Mouse (Mus musculus) monocyte, adult 5-6 weeks (primary cell): ENCODE results near the gene Dtx1. TPM values are rescaled to one million over a fixed set of nuclear protein-coding genes. Genes with fewer than 3 reads are reported as not detected.

Experiments
- ATAC-seq: fragments of 153-309, 156-312 bp; replicated peaks from 2 replicates; pipeline ENCODE4 v1.8.0; 2017; ENCODE audit warnings: mild to moderate bottlenecking; ENCODE audit not compliant: low TSS enrichment, insufficient number of reproducible peaks, severe bottlenecking, poor library complexity, low FRiP score
- total RNA-seq: library from RNA; stranded (forward); fragments of 200-1000, 200-491, 200-594 nt; gene quantifications from 3 replicates; pipeline ENCODE4 v1.2.3, GENCODE M21; 2017

Dtx1 gene
- total RNA-seq, 1 experiment from 2014 or later: 5.4 TPM

DNA sequence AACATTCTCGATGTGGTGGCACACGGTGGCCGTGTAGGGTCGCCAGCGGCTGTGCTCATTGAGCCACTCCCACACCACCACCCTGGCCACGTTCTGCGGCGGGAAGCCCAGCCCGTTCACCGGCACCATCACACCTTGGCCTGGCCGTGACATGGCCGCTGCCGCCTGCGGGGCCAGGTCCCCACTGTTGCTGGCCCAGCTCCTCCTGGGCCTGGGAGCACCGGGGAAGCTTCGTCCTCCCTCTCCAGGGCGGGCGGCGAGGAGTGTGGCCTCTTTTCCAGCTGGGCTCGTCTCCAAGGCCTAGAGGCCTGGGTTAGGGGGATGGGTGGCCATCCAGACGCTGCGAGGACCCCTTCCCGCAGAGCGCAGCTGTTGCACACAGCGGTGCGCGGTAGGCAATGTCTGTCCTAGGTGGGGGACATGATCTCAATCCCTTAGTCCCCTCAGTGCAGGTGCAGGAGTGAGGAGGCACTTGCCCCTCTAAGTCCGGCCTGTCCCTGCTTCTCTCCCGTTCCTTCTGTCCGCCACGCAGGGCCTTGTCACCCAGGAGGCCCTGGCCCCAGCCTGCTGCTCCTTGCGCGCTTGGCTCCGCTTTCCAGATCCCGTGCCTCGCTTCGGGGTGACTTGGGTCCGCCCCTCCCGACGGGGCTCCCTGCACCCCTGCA, 1.4 kb downstream of the Dtx1 start:
- no peak for ATAC-seq

GRCm38 (mm10) chr5:120706976-120707375, 4.8 kb downstream of the Dtx1 start:
- no peak for ATAC-seq

DNA sequence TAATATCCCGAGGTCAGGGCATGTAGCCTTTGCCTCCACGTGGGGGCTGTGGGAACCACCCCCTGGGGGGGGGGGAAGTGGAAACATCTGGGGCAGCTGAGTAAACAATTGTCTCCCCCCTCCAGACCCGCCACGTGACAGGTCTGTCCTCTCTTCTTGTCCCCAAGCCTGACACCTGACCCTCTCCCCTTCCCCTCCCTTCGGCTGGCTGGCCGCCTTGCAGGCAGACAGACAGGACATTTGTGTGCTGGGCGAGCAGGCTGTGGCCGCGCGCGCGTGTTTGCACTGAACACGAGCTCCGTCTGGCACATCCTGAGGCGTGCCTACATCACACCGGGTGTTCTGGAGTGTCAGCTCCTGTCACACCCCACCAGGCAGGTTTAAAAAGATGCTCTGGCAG, 5.2 kb downstream of the Dtx1 start:
- ATAC-seq: no peak

DNA sequence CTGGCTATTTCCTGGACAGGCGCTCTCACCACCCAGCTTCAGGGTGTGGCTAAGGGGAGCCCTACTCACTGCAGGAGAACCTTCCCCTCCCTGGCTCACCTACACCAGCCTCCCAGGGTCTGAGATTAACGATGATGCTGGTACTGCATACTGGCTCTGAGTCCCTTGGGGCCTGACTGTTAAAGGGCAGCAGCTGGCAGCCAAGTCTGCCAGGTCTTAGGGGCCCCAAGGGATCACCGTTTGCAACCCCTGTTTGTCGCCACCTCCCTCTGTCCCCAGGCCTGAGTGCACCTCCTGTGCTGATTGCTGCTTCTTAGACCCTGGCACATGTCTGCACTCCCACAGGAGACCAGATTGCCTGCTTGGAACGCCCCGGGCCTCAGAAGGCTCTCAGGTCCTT, 7.3 kb downstream of the Dtx1 start:
- no peak for ATAC-seq

DNA sequence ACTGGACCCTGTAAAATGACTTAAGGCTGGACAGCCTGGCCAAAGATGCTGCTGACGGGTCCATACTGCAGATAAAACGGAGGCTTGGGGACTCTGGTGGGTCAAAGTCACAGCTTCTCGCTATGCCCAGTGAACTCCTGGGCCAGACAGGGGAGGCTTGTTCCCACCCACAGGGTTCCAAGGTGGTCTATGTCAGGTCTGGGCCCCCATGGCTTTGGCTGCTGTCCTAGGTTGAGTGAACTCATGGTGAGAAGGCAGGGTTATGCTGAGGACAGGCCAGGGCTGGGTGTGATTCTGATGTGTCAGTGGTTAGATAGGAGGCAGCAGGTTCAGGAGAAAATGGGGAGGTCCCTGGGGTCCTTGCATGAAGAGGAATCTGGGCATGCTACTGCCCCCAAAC, 8.1 kb downstream of the Dtx1 start:
- no peak for ATAC-seq

DNA sequence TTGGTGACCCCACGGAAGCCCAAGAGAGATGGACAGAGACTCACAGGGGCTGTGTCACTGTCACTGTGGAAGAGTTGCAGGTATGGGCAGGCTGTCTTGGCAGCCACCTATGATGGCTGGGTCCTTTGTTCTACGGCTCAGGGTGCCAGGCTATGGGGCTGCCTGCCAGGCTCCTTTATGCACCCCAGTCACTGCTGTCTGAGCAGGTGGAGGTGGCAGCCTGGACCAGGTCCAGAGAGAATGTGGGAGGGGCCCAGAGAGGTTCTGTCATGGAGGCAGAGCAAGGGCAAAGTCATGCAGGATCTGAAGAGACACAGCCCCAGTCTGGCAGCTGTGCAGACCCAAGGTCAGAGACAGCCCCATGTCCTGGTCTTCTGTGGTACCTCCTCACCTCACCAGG, 8.8 kb downstream of the Dtx1 start:
- no peak for ATAC-seq

DNA sequence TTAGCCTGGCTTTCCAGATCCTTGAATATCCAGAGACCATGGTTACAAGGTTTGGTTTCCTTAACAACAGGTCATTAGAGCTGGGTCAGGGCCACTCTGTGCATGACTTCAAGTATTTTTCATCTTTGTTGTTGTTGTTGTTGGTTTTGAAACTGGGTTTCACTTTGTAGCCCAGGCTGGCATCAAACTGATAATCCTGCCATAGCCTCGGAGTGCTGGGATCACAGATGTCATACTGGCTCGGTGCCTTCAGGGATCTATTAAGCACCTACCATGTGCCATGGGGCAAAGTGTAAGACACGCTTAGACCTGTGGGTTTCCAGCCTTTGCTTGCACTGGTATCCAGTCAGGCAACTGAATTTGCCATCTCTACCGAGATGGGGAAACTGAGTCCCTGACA, 9.3 kb downstream of the Dtx1 start:
- ATAC-seq: no peak

DNA sequence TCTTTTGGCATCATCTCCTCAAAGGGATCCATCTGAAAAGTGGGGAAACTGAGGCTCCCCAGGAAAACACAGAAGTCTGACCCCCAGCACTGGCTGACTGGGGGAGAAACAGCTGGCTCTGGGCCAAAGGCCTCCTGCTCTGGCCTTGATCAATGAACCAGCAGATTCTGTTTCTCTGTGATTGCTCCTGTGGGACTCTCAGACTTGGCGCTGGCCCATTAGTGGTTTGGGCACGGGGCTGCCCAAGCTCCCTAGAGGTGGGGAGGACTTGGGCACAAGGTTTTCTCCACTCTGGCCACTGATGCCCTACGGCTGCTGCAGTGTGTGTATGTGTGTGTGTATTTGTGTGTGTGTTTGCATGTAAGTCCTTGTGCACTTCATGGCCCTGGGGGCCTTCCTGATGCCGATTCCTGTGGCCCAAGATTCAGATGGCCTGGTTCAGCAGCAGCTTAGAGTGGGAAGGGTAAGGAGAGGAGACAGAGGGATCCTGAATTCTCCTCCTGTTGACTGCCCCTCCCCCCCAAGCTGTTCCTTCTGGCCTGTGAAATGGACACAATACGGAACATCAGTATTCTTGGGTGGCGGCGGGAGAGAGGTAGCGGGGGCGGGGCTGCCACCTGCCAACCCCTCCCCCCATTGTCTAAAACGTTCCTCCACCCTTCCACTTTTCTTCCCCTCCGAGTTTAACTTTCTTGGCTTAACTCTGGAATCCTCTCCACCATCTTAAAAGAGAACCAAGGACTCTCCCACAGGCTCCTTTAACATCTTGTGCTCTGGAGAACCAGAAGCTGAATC, 10.5 kb downstream of the Dtx1 start:
- ATAC-seq: no peak

DNA sequence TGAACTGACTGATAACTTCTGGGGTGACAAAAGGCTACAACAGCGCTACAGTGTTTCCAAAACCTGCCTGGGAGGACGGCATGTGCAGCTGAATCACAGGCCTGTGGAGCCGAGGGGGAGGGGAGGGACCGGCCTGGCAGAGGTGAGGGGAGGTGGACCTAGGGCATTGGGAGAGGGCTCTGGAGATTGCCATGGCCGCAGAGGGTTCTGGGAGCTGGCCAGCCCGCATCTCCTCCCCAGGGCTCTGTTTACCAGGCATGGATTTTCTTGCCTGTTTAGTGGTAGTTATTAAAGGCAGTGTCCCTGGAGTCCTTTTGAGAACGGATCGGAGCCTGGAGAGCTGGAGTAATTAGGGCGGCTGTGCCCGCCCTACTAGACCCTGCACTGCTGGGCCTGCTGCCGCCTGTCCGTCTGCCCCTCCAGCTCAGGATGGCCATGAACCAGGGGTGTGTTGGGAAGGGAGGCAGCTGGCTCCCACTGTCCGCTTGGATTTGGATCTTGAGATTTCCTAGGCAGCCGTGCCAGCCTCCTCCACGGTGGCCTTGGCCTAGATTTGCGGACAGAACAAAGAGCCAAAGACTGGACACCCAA, 12.8 kb downstream of the Dtx1 start:
- no peak for ATAC-seq

GRCm38 (mm10) chr5:120698181-120698580, 13.5 kb downstream of the Dtx1 start:
- ATAC-seq: no peak

DNA sequence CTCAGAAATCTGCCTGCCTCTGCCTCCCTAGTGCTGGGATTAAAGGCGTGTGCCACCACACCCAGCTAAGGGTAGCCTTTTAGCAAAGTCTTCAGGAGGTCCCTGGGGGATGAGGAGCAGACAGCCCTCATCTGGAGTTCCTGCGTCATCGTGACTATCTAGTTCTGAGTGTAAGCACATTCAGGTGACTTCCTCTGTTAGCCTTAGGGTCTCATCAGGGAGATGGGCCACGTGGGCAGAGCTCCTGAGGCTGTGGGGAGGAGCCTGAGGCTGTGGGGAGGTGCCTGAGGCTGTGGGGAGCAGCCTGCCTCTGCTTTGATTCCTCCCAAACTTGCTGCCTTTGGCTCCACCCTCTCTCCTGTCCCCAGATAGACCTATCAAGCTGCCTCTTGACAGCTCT, 14.9 kb downstream of the Dtx1 start:
- ATAC-seq: 0 out of 2 replicates have a peak, but pooled peaks have one; percentile 16

DNA sequence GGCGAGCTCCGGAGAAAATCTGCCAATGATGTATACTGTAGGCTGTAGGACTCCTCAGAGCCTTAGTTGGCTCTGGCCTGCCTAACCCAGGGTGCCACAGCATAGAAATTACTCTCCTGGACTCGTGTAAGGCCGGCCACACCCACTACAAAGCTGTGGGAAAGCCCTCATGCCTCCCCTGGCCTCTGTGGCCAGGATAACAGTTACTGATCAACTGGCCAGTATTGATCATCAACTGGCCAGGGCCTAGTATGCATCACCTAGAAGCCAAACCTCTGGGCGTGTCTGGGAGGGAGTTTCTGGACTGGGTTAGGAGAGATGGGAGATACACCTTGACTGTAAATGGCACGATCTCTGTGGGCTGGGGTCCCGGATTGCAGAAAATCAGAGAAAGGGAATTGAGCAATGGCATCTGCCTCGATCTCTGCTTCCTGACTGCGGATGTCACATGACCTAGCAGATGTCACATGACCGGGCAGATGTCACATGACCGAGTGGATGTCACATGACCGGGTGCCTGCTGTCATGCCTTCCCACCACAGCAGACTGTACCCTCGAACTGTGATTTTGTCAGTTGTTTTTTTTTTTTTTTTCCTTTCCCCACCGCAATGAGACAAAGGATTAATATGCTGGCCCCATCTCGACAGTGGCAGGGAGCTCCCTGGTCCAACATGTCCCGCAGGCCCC, 15.5 kb downstream of the Dtx1 start:
- no peak for ATAC-seq

DNA sequence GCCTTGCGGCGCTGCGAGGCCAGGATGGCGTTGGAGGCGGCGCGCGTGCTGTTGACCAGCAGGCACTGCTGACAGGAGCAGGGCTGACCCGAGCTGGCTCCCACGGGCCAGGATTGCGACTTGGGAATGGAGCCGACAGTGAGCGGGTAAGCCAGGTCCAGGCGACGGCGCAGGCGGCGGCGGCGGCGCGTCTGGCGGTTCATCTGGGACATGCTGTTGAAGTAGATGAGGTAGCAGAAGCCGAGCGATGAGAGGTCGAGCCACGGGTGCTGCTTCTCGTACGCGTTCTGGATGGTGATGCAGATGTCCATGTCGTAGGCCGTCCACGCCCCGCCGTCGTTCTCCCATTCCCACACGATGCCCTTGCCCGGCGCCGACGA, 17.0 kb downstream of the Dtx1 start:
- ATAC-seq: no peak

- ATAC-seq: no peak
Observed at GRCm38 (mm10) chr5:120693931-120694694, 17.6 kb downstream of the Dtx1 start.

GRCm38 (mm10) chr5:120692034-120692433, 19.7 kb downstream of the Dtx1 start:
- ATAC-seq: no peak

- ATAC-seq: no peak
Observed at GRCm38 (mm10) chr5:120690417-120690816, 21.3 kb downstream of the Dtx1 start.

GRCm38 (mm10) chr5:120688434-120688833, 23.3 kb downstream of the Dtx1 start:
- ATAC-seq: no peak

DNA sequence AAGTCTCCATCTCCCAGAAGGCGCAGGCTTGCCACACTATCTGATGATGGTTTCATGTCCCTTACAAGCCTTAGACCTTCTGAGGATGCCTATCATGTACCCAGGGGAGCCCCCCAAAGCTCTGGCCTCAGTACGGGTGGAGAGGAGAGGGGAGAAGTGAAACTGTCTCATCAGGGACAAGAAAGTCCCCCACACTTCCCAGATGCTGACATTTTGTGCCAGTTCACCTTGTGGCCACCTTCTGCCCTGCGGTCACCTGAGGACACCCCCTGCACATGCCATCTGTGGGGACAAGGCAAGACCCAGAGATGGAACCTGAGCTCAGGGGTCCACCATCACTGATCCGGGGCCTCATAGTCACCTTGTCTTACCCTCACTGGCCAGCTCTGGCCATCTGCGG, 23.8 kb downstream of the Dtx1 start:
- ATAC-seq: no peak

GRCm38 (mm10) chr5:120687484-120687851, 24.3 kb downstream of the Dtx1 start:
- ATAC-seq: no peak
